Mouse (Mus musculus) stomach, embryonic 16.5 days (tissue): ENCODE results near the gene Mapkapk3. TPM values are rescaled to one million over a fixed set of nuclear protein-coding genes. Genes with fewer than 3 reads are reported as not detected.

ENCODE experiments used
- ATAC-seq: fragments of 200-750 bp; cut with Nextera tagmentation; 2 replicates; pipeline ENCODE4 v1.8.0; 2017; ENCODE audit warnings: moderate number of reproducible peaks, moderate TSS enrichment; ENCODE audit not compliant: insufficient read depth, low FRiP score
- H3K27ac ChIP-seq: fragments of 300-500 bp; sonication (generic); 2 replicates; pipeline ENCODE4 v1.5.1; 2014; ENCODE audit warnings: low read length
- H3K27me3 ChIP-seq: fragments of 300-500 bp; sonication (generic); 2 replicates; pipeline ENCODE4 v1.6.1; 2014; ENCODE audit warnings: low read length, control low read depth, mixed read lengths; ENCODE audit not compliant: control insufficient read depth, insufficient read depth
- H3K36me3 ChIP-seq: fragments of 300-500 bp; sonication (generic); 2 replicates; pipeline ENCODE4 v1.6.1; 2014; ENCODE audit warnings: low read length; ENCODE audit not compliant: control insufficient read depth, insufficient read depth
- H3K4me1 ChIP-seq: fragments of 300-500 bp; sonication (generic); 2 replicates; pipeline ENCODE4 v1.6.1; 2014; ENCODE audit warnings: low read length, control low read depth, mixed read lengths; ENCODE audit not compliant: control insufficient read depth, insufficient read depth
- H3K4me2 ChIP-seq: fragments of 300-500 bp; sonication (generic); 2 replicates; pipeline ENCODE4 v1.6.1; 2014; ENCODE audit warnings: low read depth, low read length, mixed read lengths
- H3K4me3 ChIP-seq: fragments of 300-500 bp; sonication (generic); replicated peaks from 2 replicates; pipeline ENCODE4 v1.5.1; 2014; ENCODE audit warnings: mild to moderate bottlenecking, low read length
- H3K9ac ChIP-seq: fragments of 300-500 bp; sonication (generic); 2 replicates; pipeline ENCODE4 v1.6.1; 2014; ENCODE audit warnings: low read length
- H3K9me3 ChIP-seq: fragments of 300-500 bp; sonication (generic); replicated peaks from 2 replicates; pipeline ENCODE4 v1.6.1; 2016; ENCODE audit warnings: low read length, control low read depth; ENCODE audit not compliant: control insufficient read depth
- WGBS: fragments of 180-500 bp; shearing (Covaris S2); extraction: QIAGEN DNeasy Blood & Tissue Kit; methylation state at CpG from one replicate; pipeline ENCODE4 v1.1.7; 2014; 5-methylcytosine and 5-hydroxymethylcytosine counted together
- polyA plus RNA-seq: library from polyadenylated mRNA; unstranded; fragments of >200 nt; fragmentation: Nextera tagmentation; extraction: Ambion mirVana; gene quantifications from 2 replicates; pipeline ENCODE4 v1.2.1, GENCODE M21; 2015

Gene Mapkapk3
- polyA plus RNA-seq, 1 experiment from 2014 or later, result 41.2 TPM

- Histone ChIP-seq H3K27me3 (no peaks in the 10 kb centered on the region), H3K4me2 (no peak overlapping the region), H3K9me3 (no peaks in the 10 kb centered on the region), H3K4me3 (no peak overlapping the region), H3K9ac (no peak overlapping the region), H3K4me1 (no peaks in the 10 kb centered on the region), H3K36me3 (no peaks in the 10 kb centered on the region), H3K27ac (no peak overlapping the region)
- ATAC-seq, result no peak
- WGBS, result 63% methylated on average over 3 of the region's 3 CpGs
These were observed 34.1 kb downstream of the Mapkapk3 start for GRCm38 (mm10) chr9:107255596-107255995.

- no peaks in the 10 kb centered on the region for H3K4me1 ChIP-seq
- no peak overlapping the region for H3K4me2 ChIP-seq
- ATAC-seq, result no peak
- WGBS, result 85% methylated on average over 3 of the region's 3 CpGs
- no peak overlapping the region for H3K9ac ChIP-seq
- H3K27ac ChIP-seq, result no peak overlapping the region
- no peaks in the 10 kb centered on the region for H3K27me3 ChIP-seq
- H3K4me3 ChIP-seq, result no peak overlapping the region
- H3K9me3 ChIP-seq, result no peaks in the 10 kb centered on the region
- H3K36me3 ChIP-seq, result no peaks in the 10 kb centered on the region
These were observed 34.8 kb downstream of the Mapkapk3 start for GRCm38 (mm10) chr9:107254925-107255324.

GRCm38 (mm10) chr9:107254476-107254875 lies 35.2 kb downstream of the Mapkapk3 start:
- Histone ChIP-seq H3K4me3 (no peak overlapping the region), H3K27me3 (no peaks in the 10 kb centered on the region), H3K9ac (no peak overlapping the region), H3K27ac (no peak overlapping the region), H3K4me1 (no peaks in the 10 kb centered on the region), H3K9me3 (no peaks in the 10 kb centered on the region), H3K36me3 (no peaks in the 10 kb centered on the region), H3K4me2 (no peak overlapping the region)
- ATAC-seq, result peak; percentile 31; the same call in 1 of the 2 replicates
- WGBS, result 70% methylated on average over 12 of the region's 12 CpGs

GRCm38 (mm10) chr9:107252164-107252563 lies 37.5 kb downstream of the Mapkapk3 start:
- H3K9ac ChIP-seq, result no peak overlapping the region
- H3K36me3 ChIP-seq, result no peaks in the 10 kb centered on the region
- 22% methylated on average over 5 of the region's 5 CpGs for WGBS
- no peak overlapping the region for H3K27ac ChIP-seq
- H3K27me3 ChIP-seq, result no peaks in the 10 kb centered on the region
- no peak for ATAC-seq
- no peaks in the 10 kb centered on the region for H3K9me3 ChIP-seq
- H3K4me2 ChIP-seq, result no peak overlapping the region
- no peaks in the 10 kb centered on the region for H3K4me1 ChIP-seq
- no peak overlapping the region for H3K4me3 ChIP-seq

DNA sequence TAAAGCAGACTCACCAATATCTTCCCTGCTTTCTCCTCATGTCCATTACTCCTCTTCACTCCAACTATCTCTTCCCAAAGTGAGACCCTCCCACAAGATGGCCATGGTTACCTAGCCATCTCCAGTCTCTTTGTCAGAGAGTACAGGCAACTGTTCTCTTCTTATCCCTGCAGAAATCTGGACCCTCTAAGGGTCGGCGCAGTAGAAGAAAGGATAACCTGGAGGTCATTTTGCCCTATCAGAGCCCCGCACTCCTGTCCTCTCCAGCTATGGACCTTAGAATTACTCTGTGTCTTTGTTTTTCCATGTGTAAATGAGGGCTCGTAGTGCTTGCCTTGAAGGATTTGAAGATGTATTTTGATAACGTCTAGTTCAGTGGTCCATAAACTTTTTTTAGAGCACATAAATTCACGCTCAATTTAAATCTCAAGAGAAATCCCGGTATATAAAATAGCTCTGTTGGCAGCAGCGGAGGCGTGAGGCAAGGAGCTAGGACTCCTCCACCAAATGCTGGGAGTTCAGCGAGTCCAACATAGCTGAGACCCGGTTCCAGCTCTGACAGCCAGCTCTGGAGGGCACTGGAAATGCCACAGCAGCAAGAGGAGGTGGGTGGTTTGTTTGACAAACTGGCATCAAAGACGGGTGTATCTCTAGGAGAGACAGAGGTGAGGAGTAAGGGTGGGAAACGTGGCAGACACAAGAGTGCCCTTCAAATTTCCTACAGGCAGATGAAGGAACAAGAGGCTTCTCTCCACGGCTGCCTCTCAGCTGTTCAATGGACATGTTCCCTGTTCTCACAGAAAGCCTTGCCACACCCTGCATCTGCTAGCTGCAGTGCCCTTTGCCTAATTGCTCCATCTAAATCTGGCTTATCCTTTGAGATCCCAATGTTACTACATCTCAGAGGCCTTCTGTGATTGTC lies 39.0 kb downstream of the Mapkapk3 start:
- ATAC-seq, result no peak
- H3K9ac ChIP-seq, result no peak overlapping the region
- no peaks in the 10 kb centered on the region for H3K36me3 ChIP-seq
- no peak overlapping the region for H3K4me3 ChIP-seq
- H3K27ac ChIP-seq, result no peak overlapping the region
- no peaks in the 10 kb centered on the region for H3K9me3 ChIP-seq
- no peaks in the 10 kb centered on the region for H3K4me1 ChIP-seq
- WGBS, result 77% methylated on average over 14 of the region's 14 CpGs
- H3K27me3 ChIP-seq, result no peaks in the 10 kb centered on the region
- H3K4me2 ChIP-seq, result no peak overlapping the region

GRCm38 (mm10) chr9:107249154-107249553 lies 40.5 kb downstream of the Mapkapk3 start:
- H3K4me2 ChIP-seq, result no peak overlapping the region
- H3K36me3 ChIP-seq, result no peaks in the 10 kb centered on the region
- H3K9ac ChIP-seq, result no peak overlapping the region
- no peaks in the 10 kb centered on the region for H3K27me3 ChIP-seq
- no peak overlapping the region for H3K4me3 ChIP-seq
- no peaks in the 10 kb centered on the region for H3K9me3 ChIP-seq
- H3K4me1 ChIP-seq, result no peaks in the 10 kb centered on the region
- ATAC-seq, result no peak
- WGBS, result 69% methylated on average over 6 of the region's 6 CpGs
- H3K27ac ChIP-seq, result no peak overlapping the region

DNA sequence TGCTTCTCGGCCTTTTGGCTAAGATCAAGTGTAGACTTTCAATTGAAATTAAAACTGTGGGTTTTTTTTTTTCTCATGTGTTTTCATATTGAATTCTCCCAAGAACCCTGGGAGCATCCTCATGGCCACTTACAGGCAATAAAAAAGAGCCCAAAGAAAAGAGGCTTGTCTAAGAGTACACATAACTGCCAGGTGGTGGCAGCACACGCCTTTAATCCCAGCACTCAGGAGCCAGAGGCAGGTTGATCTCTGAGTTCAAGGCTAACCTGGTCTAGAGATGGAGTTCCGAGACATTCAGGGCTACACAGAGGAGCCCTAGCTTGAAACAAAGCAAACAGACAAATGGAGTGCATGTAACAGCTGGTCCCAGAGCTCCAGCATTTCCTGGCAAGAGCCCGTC lies 43.5 kb downstream of the Mapkapk3 start:
- 52% methylated on average over 4 of the region's 4 CpGs for WGBS
- Histone ChIP-seq H3K9ac (no peak overlapping the region), H3K4me2 (no peak overlapping the region)

DNA sequence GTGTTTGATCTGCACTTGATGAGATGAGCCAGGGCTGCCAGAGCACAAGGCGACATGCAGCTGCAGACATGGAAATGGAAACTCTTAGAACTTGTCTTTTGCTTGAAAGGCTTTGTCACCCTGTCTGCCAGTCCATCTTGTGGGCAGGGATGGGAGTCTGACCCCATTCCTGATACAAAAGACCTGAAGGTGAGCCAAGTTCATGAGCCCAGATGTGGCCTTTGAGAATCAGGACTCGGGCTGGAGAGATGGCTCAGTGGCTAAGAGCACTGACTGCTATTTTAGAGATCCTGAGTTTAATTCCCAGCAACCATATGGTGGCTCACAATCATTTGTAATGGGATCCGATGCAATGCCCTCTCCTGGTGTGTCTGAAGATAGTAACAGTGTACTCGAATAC lies 44.4 kb downstream of the Mapkapk3 start:
- 76% methylated on average over 4 of the region's 4 CpGs for WGBS
- no peak overlapping the region for H3K4me2 ChIP-seq
- no peaks in the 10 kb centered on the region for H3K4me1 ChIP-seq
- no peak overlapping the region for H3K27ac ChIP-seq
- no peak overlapping the region for H3K9ac ChIP-seq
- H3K27me3 ChIP-seq, result no peaks in the 10 kb centered on the region
- no peak for ATAC-seq
- H3K36me3 ChIP-seq, result no peaks in the 10 kb centered on the region
- H3K4me3 ChIP-seq, result no peak overlapping the region
- H3K9me3 ChIP-seq, result no peaks in the 10 kb centered on the region

More for the DNA sequence above, 43.5 kb downstream of the Mapkapk3 start:
- H3K36me3 ChIP-seq, result no peaks in the 10 kb centered on the region
- H3K27ac ChIP-seq, result no peak overlapping the region
- H3K27me3 ChIP-seq, result no peaks in the 10 kb centered on the region
- no peaks in the 10 kb centered on the region for H3K9me3 ChIP-seq
- ATAC-seq, result no peak
- no peak overlapping the region for H3K4me3 ChIP-seq
- H3K4me1 ChIP-seq, result no peaks in the 10 kb centered on the region

- no peak for ATAC-seq
- 61% methylated on average over 5 of the region's 5 CpGs for WGBS
These were observed 53.5 kb downstream of the Mapkapk3 start for GRCm38 (mm10) chr9:107236151-107236550.

More at GRCm38 (mm10) chr9:107236151-107236550, 53.5 kb downstream of the Mapkapk3 start:
- Histone ChIP-seq H3K9me3 (no peaks in the 10 kb centered on the region), H3K27ac (no peak overlapping the region), H3K4me1 (peaks cover 3% of the 10 kb centered on the region; the same call in 1 of the 2 replicates), H3K4me3 (no peak overlapping the region), H3K36me3 (no peaks in the 10 kb centered on the region), H3K27me3 (peaks cover 72% of the 10 kb centered on the region), H3K9ac (no peak overlapping the region), H3K4me2 (no peak overlapping the region)
